Mouse (Mus musculus) embryonic facial prominence, embryonic 10.5 days (tissue): ENCODE measurements at regions not wholly inside any gene's neighbourhood (a gene's known extent, or its start where the extent isn't known, plus 50 kb on each side); places are given as distances from the start of the nearest gene placed in this dataset.

ENCODE experiments used
- DNase-seq: peaks from one replicate; pipeline ENCODE4 v3.0.0-alpha.2; 2017; ENCODE audit warnings: low spot score
- H3K27ac ChIP-seq: fragments of 300-500 bp; sonication (generic); replicated peaks from 2 replicates; pipeline ENCODE4 v1.5.1; 2016; ENCODE audit warnings: mild to moderate bottlenecking
- H3K27me3 ChIP-seq: fragments of 300-500 bp; sonication (generic); replicated peaks from 2 replicates; pipeline ENCODE4 v1.6.1; 2016; ENCODE audit warnings: low read depth, mild to moderate bottlenecking; ENCODE audit not compliant: poor library complexity, severe bottlenecking
- H3K36me3 ChIP-seq: fragments of 300-500 bp; sonication (generic); replicated peaks from 2 replicates; pipeline ENCODE4 v1.6.1; 2016; ENCODE audit warnings: mild to moderate bottlenecking, moderate library complexity
- H3K4me1 ChIP-seq: fragments of 300-500 bp; sonication (generic); 2 replicates; pipeline ENCODE4 v1.6.1; 2016
- H3K4me3 ChIP-seq: fragments of 300-500 bp; sonication (generic); 2 replicates; pipeline ENCODE4 v1.5.1; 2016; ENCODE audit warnings: mild to moderate bottlenecking, moderate library complexity
- H3K9me3 ChIP-seq: fragments of 300-500 bp; sonication (generic); 2 replicates; pipeline ENCODE4 v1.6.1; 2016; ENCODE audit warnings: mild to moderate bottlenecking
- WGBS: fragments of 180-500 bp; shearing (Covaris S2); methylation state at CpG from one replicate; pipeline ENCODE4 v1.1.7; 2016; 5-methylcytosine and 5-hydroxymethylcytosine counted together

DNA sequence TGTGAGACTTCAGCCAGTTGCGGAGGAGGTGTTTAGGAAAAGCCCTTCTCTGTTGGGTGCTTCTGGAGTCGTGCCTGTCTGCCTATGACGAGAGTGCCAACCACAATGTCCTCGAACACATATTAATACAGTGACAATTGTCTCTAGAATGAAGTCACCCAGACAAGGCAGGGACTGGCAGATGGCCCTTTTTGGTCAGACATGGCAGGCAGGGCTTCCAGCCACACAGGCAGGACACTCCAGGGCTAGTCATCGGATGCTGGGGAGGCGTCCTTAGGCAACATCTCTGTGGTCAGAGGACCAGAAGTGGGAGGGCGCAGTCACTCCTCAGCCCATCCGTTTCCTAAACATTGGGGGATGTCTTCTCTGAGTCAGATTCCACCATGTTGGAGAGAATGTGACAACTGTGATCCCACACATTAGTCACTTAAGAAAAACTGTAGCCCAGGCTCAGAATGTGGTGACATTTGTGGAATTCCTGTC, 53.0 kb upstream of the Itga11 start:
- H3K9me3 ChIP-seq, result no peaks in the 10 kb centered on the region
- WGBS, result 77% methylated on average over 8 of the region's 8 CpGs
- no peaks in the 10 kb centered on the region for H3K27me3 ChIP-seq
- H3K27ac ChIP-seq, result no peak overlapping the region
- H3K4me3 ChIP-seq, result no peak overlapping the region
- H3K4me1 ChIP-seq, result peaks cover 20% of the 10 kb centered on the region
- no peaks in the 10 kb centered on the region for H3K36me3 ChIP-seq
- no peak for DNase-seq

DNA sequence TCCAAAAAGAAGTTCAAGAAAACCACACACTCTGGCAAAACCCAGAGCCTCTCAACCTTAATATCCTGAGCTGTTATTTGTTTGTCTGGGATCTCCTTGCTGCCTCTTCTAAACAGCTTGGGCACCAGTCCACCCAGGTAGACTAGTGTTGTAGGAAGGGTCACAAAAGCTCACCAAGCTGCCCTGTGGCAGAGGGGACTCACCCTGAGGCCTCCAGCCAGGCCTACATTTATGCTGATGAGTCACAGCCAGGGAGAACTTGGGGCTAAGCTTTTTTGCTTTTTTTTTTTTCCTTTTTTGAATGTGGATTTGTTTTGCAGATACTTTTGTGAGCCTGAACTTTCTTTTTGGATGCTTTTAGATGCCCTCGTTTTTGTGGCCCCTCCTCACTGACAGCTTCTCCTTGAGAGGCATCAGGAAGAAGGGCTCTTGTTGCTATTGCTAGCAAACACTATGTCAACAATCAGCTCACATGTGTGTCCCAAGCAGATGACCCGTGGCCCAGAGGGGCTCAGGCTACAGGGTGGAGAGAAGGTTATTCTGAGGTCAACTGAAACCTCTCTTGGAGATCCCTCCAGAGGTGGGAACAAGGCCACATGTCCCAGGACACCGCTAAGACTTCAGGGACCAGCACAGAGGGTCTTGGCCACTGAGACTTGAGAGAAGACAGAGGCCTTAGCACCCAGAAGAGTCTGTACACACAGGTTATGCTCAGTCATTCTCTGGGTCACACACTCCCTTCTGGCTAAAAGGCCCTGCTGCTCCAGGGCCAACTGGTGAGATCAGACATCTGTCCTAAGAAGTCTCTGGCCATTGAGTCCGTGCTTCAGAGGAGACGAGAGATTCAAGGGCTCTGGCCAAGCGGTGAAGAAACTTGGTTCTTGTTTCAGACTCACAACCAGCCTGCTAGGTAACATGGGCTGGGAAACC, 50.3 kb upstream of the Itga11 start:
- Histone ChIP-seq H3K4me1 (peaks cover 13% of the 10 kb centered on the region), H3K27ac (no peak overlapping the region), H3K9me3 (no peaks in the 10 kb centered on the region), H3K27me3 (no peaks in the 10 kb centered on the region), H3K36me3 (no peaks in the 10 kb centered on the region), H3K4me3 (no peak overlapping the region)
- no peak for DNase-seq
- 67% methylated on average over 6 of the region's 6 CpGs for WGBS
